Mouse (Mus musculus) liver, embryonic 13.5 days (tissue): ENCODE measurements around the gene Nectin2. TPM values are rescaled to one million over a fixed set of nuclear protein-coding genes. Genes with fewer than 3 reads are reported as not detected.
A peak's percentile ranks its signal among the peaks of the same experiment; 100 is the strongest.

ENCODE experiments used
- ATAC-seq: fragments of 200-750 bp; cut with Nextera tagmentation; 2 replicates; pipeline ENCODE4 v1.8.0; 2017; ENCODE audit warnings: low read depth, mild to moderate bottlenecking, moderate number of reproducible peaks, moderate library complexity
- DNase-seq: peaks from one replicate; pipeline ENCODE4 v3.0.0; 2022
- H3K27ac ChIP-seq: fragments of 300-500 bp; sonication (generic); 2 replicates; pipeline ENCODE4 v1.5.1; 2015; ENCODE audit warnings: moderate library complexity, mild to moderate bottlenecking, inconsistent platforms
- H3K27me3 ChIP-seq: fragments of 300-500 bp; sonication (generic); 2 replicates; pipeline ENCODE4 v1.6.1; 2015; ENCODE audit warnings: mild to moderate bottlenecking, inconsistent platforms
- H3K36me3 ChIP-seq: fragments of 300-500 bp; sonication (generic); 2 replicates; pipeline ENCODE4 v1.6.1; 2015; ENCODE audit warnings: mild to moderate bottlenecking, inconsistent platforms
- H3K4me1 ChIP-seq: fragments of 300-500 bp; sonication (generic); replicated peaks from 2 replicates; pipeline ENCODE4 v1.6.1; 2015; ENCODE audit warnings: inconsistent platforms
- H3K4me2 ChIP-seq: fragments of 300-500 bp; sonication (generic); 2 replicates; pipeline ENCODE4 v1.6.1; 2015; ENCODE audit warnings: inconsistent platforms, mild to moderate bottlenecking, moderate library complexity
- H3K4me3 ChIP-seq: fragments of 300-500 bp; sonication (generic); replicated peaks from 2 replicates; pipeline ENCODE4 v1.5.1; 2015; ENCODE audit warnings: mild to moderate bottlenecking, inconsistent platforms
- H3K9ac ChIP-seq: fragments of 300-500 bp; sonication (generic); 2 replicates; pipeline ENCODE4 v1.6.1; 2015; ENCODE audit warnings: mild to moderate bottlenecking, inconsistent platforms
- H3K9me3 ChIP-seq: fragments of 300-500 bp; sonication (generic); replicated peaks from 2 replicates; pipeline ENCODE4 v1.6.1; 2016; ENCODE audit warnings: inconsistent platforms
- WGBS: fragments of 180-500 bp; shearing (Covaris S2); methylation state at CpG from one replicate; pipeline ENCODE4 v1.1.7; 2015; ENCODE audit not compliant: insufficient replicate concordance; 5-methylcytosine and 5-hydroxymethylcytosine counted together
- polyA plus RNA-seq: library from polyadenylated mRNA; unstranded; fragments of >200 nt; fragmentation: Nextera tagmentation; extraction: Ambion mirVana; gene quantifications from 2 replicates; pipeline ENCODE4 v1.2.1, GENCODE M21; 2015

Nectin2 gene
- polyA plus RNA-seq, 1 experiment from 2014 or later = 18.2 TPM

DNA sequence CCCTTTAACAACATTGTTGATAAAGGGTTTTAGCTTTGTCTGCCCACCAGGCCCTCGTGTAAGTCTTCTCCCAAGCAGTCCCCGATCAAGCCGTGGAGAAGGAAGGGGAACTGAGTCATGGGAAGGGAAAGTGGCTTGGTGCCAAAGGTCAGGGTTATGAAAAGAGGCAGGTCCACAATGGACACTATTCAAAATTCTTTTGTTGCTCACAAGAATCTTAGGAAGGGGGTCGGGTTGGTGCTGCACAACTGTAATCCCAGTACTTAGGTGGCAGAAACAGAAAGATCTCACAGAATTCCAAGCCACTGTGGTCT lies 744 bp upstream of the Nectin2 start:
- no peak overlapping the region for H3K27ac ChIP-seq
- H3K27me3 ChIP-seq = no peaks in the 10 kb centered on the region
- 23% methylated on average over 4 of the region's 4 CpGs for WGBS
- no peak for ATAC-seq
- DNase-seq = no peak
- H3K4me1 ChIP-seq = peaks cover 55% of the 10 kb centered on the region
- H3K4me3 ChIP-seq = 0 out of 2 replicates have a peak overlapping the region, but pooled peaks have one; percentile 73
- no peaks in the 10 kb centered on the region for H3K36me3 ChIP-seq
- H3K9me3 ChIP-seq = no peaks in the 10 kb centered on the region
- H3K4me2 ChIP-seq = peak overlapping the region; percentile 98; the same call in 1 of the 2 replicates
- 0 out of 2 replicates have a peak overlapping the region, but pooled peaks have one; percentile 27 for H3K9ac ChIP-seq

- DNase-seq (peak; percentile 94), ATAC-seq (peak; percentile 91)
- no peaks in the 10 kb centered on the region for H3K9me3 ChIP-seq
- H3K27ac ChIP-seq = peak overlapping the region; percentile 76
- no peaks in the 10 kb centered on the region for H3K27me3 ChIP-seq
- H3K4me3 ChIP-seq = peak overlapping the region; percentile 73
- H3K4me2 ChIP-seq = peak overlapping the region; percentile 98
- peaks cover 64% of the 10 kb centered on the region for H3K4me1 ChIP-seq
- no peaks in the 10 kb centered on the region for H3K36me3 ChIP-seq
- H3K9ac ChIP-seq = peak overlapping the region; percentile 83
- WGBS = under 1% methylated on average over 46 of the region's 46 CpGs
Observed at GRCm38 (mm10) chr7:19749389-19750216, 680 bp downstream of the Nectin2 start.

DNA sequence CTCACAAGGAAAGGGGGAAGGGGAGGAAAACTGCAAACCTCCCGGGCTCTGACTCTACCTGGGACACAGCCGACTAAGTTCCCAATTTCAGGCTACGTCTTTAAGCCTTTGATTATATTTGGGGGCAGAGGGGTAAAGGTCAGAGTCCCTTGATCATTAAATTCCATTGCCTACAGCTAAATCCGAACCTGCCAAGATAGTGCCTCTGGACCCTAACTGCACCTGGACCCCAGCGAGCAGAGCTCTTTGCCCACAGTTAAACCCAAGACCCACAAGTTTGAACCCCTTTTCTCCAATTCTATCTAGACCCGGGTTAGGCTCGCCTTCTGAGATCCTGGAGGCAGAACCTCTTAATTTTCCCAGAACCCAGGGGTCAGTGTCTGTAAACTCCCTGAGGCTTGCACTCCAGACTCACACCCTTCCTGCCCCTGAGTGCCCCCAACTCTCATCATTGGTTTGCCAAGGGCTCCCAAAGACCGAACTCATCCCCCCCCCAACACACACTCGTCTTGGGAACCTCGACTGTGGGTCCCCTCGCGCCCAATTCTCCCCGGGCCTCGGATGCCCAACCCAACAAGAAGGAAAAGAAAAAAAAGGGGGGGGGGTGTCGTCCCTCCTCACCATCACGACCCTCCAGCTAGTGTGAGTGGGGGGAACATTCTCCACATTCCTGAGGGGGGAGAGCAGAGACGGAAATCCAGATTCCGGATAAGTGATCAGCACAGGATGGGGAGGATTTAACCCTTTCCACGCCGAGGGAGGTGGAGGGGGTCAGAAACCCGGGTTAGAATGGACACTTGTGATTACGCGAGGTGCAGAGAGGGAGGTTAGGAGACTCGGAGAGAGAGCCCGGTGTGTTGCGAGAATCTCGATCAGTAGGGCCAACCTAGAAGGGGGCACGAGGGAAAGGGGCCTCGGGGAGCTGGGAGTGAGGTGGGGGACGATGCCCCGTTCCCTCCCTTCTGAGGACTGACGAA lies 1.8 kb downstream of the Nectin2 start:
- H3K27me3 ChIP-seq = no peaks in the 10 kb centered on the region
- 1% methylated on average over 31 of the region's 32 CpGs for WGBS
- ATAC-seq (no peak), DNase-seq (no peak)
- H3K9ac ChIP-seq = peak overlapping the region; percentile 83
- H3K36me3 ChIP-seq = no peaks in the 10 kb centered on the region
- H3K27ac ChIP-seq = peak overlapping the region; percentile 76
- H3K4me1 ChIP-seq = peaks cover 69% of the 10 kb centered on the region
- H3K4me3 ChIP-seq = peak overlapping the region; percentile 73
- H3K9me3 ChIP-seq = no peaks in the 10 kb centered on the region
- peak overlapping the region; percentile 98 for H3K4me2 ChIP-seq

DNA sequence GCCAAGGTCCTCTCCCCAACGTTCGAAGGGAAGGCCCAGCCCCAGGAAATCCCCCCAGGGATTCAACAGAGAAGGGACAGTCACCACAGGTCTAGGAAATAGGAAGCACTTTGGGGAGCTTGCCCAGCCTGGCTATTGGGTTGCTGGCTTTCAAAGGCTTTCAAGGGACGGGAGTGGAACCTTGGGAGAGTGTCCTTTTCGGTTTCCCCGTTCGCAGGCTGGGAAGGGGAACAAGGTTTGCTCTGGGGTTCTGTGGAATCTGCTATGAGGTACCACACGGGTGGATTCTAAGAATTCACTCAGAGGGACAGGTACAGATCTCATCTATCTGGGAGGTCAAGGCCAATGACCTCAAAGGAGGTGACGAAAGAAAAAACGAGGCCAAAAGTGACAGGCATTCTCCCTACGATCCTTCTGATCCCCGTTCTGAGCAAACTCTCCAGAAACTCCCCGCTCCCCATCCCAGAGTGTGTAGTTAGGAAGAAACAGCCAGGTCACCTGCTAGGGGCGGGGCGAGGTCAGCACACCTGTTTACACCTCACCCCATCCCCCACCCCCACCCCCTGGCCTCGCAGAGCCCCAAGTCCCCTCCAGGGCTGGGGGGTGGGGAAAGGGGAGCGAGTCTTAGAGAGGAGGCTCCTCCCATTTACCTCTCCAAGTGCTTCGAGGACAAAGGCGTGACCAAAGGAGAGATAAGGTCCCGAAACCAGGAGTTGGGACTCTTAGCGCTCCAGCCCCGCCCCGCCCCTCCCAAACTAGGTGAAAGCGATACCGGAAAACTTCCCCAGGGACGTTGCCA lies 2.7 kb downstream of the Nectin2 start:
- no peak for ATAC-seq
- H3K9ac ChIP-seq = peak overlapping the region; percentile 83

DNA sequence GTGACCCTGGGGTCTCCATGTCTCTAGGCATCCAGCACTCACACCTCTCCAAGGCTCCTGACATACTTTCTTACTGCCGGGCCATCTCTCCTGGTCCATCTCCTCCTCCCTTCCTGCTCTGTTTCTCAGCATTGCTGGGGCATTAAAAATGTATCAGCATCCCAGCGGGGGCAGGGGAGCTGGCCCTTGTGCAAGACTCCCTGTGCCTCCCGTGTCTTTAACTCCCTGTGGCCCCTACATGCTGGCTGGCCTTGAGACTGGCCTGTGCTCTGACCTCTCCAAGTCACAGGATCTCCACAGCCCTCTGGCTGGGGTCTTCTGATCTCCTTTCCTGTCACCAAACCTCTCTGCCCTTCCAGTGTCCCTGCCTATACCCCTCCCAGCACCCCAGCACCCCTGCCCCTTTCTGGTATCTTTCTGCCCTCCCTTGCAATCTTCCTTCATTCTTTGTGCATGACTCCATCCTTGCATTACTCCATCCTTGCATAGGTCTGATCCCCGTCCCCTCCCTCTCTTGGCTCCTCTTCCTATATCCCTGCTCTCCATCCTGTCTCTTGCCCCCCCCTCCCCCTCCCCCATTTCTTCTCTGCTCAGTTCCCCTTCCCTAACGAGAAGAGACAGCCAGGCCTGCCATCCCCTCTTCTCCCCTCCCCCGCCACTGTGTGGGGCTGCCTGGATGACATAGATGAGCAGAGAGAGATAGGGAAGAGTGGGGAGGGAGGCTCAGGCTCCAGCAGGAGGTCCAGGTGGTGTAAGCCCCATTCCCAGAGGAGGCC lies 3.7 kb downstream of the Nectin2 start:
- Histone ChIP-seq H3K9me3 (no peaks in the 10 kb centered on the region), H3K4me3 (no peak overlapping the region), H3K4me2 (peak overlapping the region; percentile 98), H3K36me3 (0 out of 2 replicates have a peak, but pooled peaks cover 3% of the 10 kb centered on the region), H3K27ac (peak overlapping the region; percentile 34), H3K9ac (0 out of 2 replicates have a peak overlapping the region, but pooled peaks have one; percentile 13), H3K27me3 (no peaks in the 10 kb centered on the region), H3K4me1 (peaks cover 87% of the 10 kb centered on the region)
- WGBS = 44% methylated on average over 6 of the region's 6 CpGs
- ATAC-seq (no peak), DNase-seq (no peak)

More for the DNA sequence above, 2.7 kb downstream of the Nectin2 start:
- Histone ChIP-seq H3K4me2 (peak overlapping the region; percentile 98), H3K4me1 (peaks cover 76% of the 10 kb centered on the region), H3K9me3 (no peaks in the 10 kb centered on the region), H3K27ac (peak overlapping the region; percentile 36), H3K36me3 (0 out of 2 replicates have a peak, but pooled peaks cover 3% of the 10 kb centered on the region), H3K27me3 (no peaks in the 10 kb centered on the region), H3K4me3 (peak overlapping the region; percentile 73)
- DNase-seq = no peak
- WGBS = 7% methylated on average over 25 of the region's 25 CpGs

DNA sequence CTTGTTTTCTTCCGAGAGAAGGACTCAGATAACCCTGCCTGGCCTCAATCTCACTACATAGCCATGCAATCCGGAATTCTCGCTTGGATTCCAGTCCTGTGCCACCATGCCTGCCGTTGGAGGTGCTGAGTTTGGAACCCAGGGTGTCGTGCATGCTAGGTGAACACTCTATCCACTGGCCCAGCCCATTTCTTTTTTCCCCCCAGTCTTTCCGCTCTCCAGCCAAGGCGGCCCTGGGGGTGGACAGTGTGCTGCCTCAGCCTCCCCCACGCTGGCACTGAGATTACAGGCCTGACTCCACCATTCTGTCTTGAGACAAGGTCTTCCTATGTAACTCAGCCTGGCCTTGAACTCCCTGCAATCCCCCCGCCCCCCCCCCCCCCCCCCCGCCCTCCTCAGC lies 4.3 kb downstream of the Nectin2 start:
- H3K9ac ChIP-seq = no peak overlapping the region
- H3K27ac ChIP-seq = no peak overlapping the region
- no peak overlapping the region for H3K4me3 ChIP-seq
- 67% methylated on average over 9 of the region's 10 CpGs for WGBS
- no peak for ATAC-seq
- H3K4me1 ChIP-seq = peaks cover 90% of the 10 kb centered on the region
- H3K9me3 ChIP-seq = no peaks in the 10 kb centered on the region
- no peak for DNase-seq
- 0 out of 2 replicates have a peak, but pooled peaks cover 3% of the 10 kb centered on the region for H3K36me3 ChIP-seq
- no peak overlapping the region for H3K4me2 ChIP-seq
- no peaks in the 10 kb centered on the region for H3K27me3 ChIP-seq

DNA sequence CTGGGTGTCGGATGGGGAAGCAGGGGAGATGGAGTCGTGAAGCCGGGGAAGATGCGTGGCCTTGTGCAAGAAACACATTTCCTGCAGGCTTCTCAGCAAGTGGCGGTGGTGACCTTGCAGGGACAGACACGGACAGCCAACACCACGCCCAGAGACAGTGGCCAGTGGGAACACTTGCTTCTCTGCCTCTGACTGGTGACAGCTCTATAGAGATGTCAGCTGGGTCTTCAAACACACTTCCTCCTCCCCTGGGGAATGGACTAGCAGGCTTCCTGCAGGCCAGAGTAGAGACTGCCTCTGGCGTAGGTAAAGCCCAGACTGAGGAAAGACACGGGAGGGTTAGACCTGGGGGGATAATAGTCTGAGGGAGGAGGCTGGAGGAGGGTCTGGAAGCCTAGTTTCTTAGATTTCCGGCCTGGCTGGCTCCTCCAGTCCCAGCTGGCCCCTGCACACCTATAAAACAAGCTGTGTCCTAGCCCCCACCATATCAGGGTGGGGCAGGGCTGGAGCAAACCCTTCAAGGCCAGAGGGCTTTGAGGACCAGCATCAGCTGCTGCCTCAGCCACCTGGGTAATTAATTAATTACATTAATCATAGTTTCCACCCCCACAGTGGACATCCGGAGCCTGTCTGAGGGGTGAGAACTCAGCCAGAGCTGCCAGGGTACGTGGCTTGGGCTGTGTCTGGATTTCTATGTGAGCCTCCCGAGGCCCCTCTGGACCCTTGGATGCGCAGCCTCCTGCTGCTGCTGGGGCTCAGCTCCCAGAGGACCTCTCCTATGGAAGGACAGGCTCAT lies 5.5 kb downstream of the Nectin2 start:
- Histone ChIP-seq H3K4me1 (peaks cover 86% of the 10 kb centered on the region), H3K36me3 (0 out of 2 replicates have a peak, but pooled peaks cover 6% of the 10 kb centered on the region), H3K27ac (no peak overlapping the region; the same call in 1 of the 2 replicates), H3K27me3 (no peaks in the 10 kb centered on the region), H3K9me3 (no peaks in the 10 kb centered on the region), H3K9ac (no peak overlapping the region), H3K4me2 (no peak overlapping the region), H3K4me3 (no peak overlapping the region)
- ATAC-seq (no peak), DNase-seq (no peak)
- 46% methylated on average over 14 of the region's 14 CpGs for WGBS

DNA sequence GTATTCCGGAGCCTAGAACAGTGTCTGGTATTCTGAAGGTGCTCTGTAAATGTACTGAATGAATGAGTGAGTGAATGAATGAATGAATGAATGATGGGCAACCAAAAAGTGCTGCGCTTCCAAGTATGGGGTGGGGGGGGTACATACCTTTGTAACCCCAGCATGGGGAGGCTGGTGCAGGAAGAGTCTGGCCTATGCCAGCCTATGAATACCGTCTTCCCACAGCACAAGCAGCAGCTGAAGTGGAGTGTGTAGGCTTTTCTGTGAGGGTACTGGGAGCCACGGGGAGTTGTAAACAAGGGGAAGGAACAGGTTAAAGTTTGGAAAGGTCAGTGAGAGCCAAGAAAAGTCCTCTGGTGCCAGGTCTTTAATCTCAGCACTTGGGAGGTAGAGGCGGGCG lies 6.5 kb downstream of the Nectin2 start:
- Histone ChIP-seq H3K27ac (no peak overlapping the region), H3K9ac (no peak overlapping the region), H3K9me3 (no peaks in the 10 kb centered on the region), H3K4me3 (no peak overlapping the region), H3K4me2 (no peak overlapping the region), H3K4me1 (peaks cover 76% of the 10 kb centered on the region), H3K27me3 (no peaks in the 10 kb centered on the region), H3K36me3 (0 out of 2 replicates have a peak, but pooled peaks cover 6% of the 10 kb centered on the region)
- ATAC-seq = no peak
- no peak for DNase-seq
- 66% methylated on average over 6 of the region's 6 CpGs for WGBS

DNA sequence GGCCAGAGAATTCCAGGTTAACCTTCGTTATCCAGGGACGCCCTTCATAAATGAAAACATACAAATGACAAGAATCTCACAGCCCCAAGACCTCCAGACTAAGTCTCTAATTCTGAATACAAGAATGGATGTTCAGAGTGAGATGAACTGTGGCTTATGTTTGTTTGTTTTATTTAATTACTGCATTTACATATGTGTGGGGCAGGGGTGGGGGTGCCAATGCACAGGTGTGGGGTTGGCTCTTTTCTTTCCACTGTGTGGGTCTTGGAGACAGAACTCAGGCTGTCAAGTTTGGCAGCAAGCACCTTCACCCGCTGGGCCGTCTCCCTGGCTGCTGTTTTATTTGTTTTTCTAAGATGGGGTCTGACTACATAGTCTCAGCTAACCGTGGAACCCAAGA lies 7.8 kb downstream of the Nectin2 start:
- Histone ChIP-seq H3K4me1 (peaks cover 70% of the 10 kb centered on the region), H3K4me2 (no peak overlapping the region), H3K4me3 (no peak overlapping the region), H3K27me3 (no peaks in the 10 kb centered on the region), H3K27ac (peak overlapping the region; percentile 29), H3K36me3 (peaks cover 13% of the 10 kb centered on the region; the same call in 1 of the 2 replicates), H3K9me3 (no peaks in the 10 kb centered on the region), H3K9ac (no peak overlapping the region)
- 71% methylated on average over 5 of the region's 5 CpGs for WGBS
- no peak for ATAC-seq
- no peak for DNase-seq
